Mouse (Mus musculus) intestine, embryonic 15.5 days (tissue): Measurements from ENCODE around the gene H2afx. TPM values are rescaled to one million over a fixed set of nuclear protein-coding genes. Genes with fewer than 3 reads are reported as not detected.
"Not testable (repeated sequence)": the region's sequence is repeated elsewhere in the genome, so short reads cannot be mapped to it uniquely, and the experiment has no call there.

Experiments
- ATAC-seq: fragments of 200-750 bp; cut with Nextera tagmentation; 2 replicates; pipeline ENCODE4 v1.8.0; 2017; ENCODE audit warnings: moderate TSS enrichment, moderate library complexity
- H3K27ac ChIP-seq: fragments of 300-500 bp; sonication (generic); 2 replicates; pipeline ENCODE4 v1.5.1; 2015; ENCODE audit warnings: mild to moderate bottlenecking, inconsistent platforms
- H3K27me3 ChIP-seq: fragments of 300-500 bp; sonication (generic); replicated peaks from 2 replicates; pipeline ENCODE4 v1.6.1; 2015; ENCODE audit warnings: inconsistent platforms
- H3K36me3 ChIP-seq: fragments of 300-500 bp; sonication (generic); 2 replicates; pipeline ENCODE4 v1.6.1; 2015; ENCODE audit warnings: inconsistent platforms
- H3K4me1 ChIP-seq: fragments of 300-500 bp; sonication (generic); replicated peaks from 2 replicates; pipeline ENCODE4 v1.6.1; 2015; ENCODE audit warnings: inconsistent platforms
- H3K4me2 ChIP-seq: fragments of 300-500 bp; sonication (generic); replicated peaks from 2 replicates; pipeline ENCODE4 v1.6.1; 2015; ENCODE audit warnings: mild to moderate bottlenecking, inconsistent platforms
- H3K4me3 ChIP-seq: fragments of 300-500 bp; sonication (generic); replicated peaks from 2 replicates; pipeline ENCODE4 v1.5.1; 2015; ENCODE audit warnings: inconsistent platforms
- H3K9ac ChIP-seq: fragments of 300-500 bp; sonication (generic); 2 replicates; pipeline ENCODE4 v1.6.1; 2015; ENCODE audit warnings: inconsistent platforms
- H3K9me3 ChIP-seq: fragments of 300-500 bp; sonication (generic); 2 replicates; pipeline ENCODE4 v1.6.1; 2016; ENCODE audit warnings: inconsistent platforms
- WGBS: fragments of 180-500 bp; shearing (Covaris S2); methylation state at CpG from one replicate; pipeline ENCODE4 v1.1.7; 2015; 5-methylcytosine and 5-hydroxymethylcytosine counted together
- polyA plus RNA-seq: library from polyadenylated mRNA; unstranded; fragments of >200 nt; fragmentation: Nextera tagmentation; extraction: Ambion mirVana; gene quantifications from 2 replicates; pipeline ENCODE4 v1.2.1, GENCODE M21; 2015

H2afx gene
- polyA plus RNA-seq, 1 experiment from 2014 or later, result 298 TPM

GRCm38 (mm10) chr9:44319887-44320798 is 14.4 kb upstream of the H2afx start, which contains the start of gene C2cd2l:
Gene C2cd2l, minus strand, starts transcription at chr9:44320285.
- peak within 1 kb of the TSS; percentile 55 for H3K27ac ChIP-seq
- H3K4me2 ChIP-seq, result peak within 1 kb of the TSS; percentile 86
- under 1% methylated on average over 67 of the region's 67 CpGs for WGBS
- peaks cover 25% of the 10 kb centered on the region for H3K4me1 ChIP-seq
- H3K4me3 ChIP-seq, result peak within 1 kb of the TSS; percentile 97
- H3K9ac ChIP-seq, result peak within 1 kb of the TSS; percentile 83
- peak; percentile 97 for ATAC-seq
- no peaks in the 10 kb centered on the region for H3K9me3 ChIP-seq
- peaks cover 8% of the 10 kb centered on the region for H3K36me3 ChIP-seq
- no peaks in the 10 kb centered on the region for H3K27me3 ChIP-seq

- Histone ChIP-seq H3K4me1 (peaks cover 25% of the 10 kb centered on the region), H3K9me3 (no peaks in the 10 kb centered on the region), H3K4me2 (peak overlapping the region; percentile 86), H3K9ac (peak overlapping the region; percentile 32), H3K27me3 (no peaks in the 10 kb centered on the region), H3K27ac (peak overlapping the region; percentile 38; the same call in 1 of the 2 replicates), H3K4me3 (peak overlapping the region; percentile 97), H3K36me3 (0 out of 2 replicates have a peak, but pooled peaks cover 5% of the 10 kb centered on the region)
- 22% methylated on average over 6 of the region's 6 CpGs for WGBS
- peak; percentile 11; the same call in 1 of the 2 replicates for ATAC-seq
Measured at GRCm38 (mm10) chr9:44320799-44321133, 13.7 kb upstream of the H2afx start.

- not testable (repeated sequence) for H3K36me3 ChIP-seq, H3K9me3 ChIP-seq, H3K9ac ChIP-seq, H3K4me2 ChIP-seq, H3K27ac ChIP-seq, H3K4me3 ChIP-seq, ATAC-seq, H3K27me3 ChIP-seq
- 75% methylated on average over 4 of the region's 4 CpGs for WGBS
- peaks cover 22% of the 10 kb centered on the region for H3K4me1 ChIP-seq
Measured at GRCm38 (mm10) chr9:44323656-44324055, 10.8 kb upstream of the H2afx start.

- H3K9me3 ChIP-seq, result no peaks in the 10 kb centered on the region
- no peak overlapping the region for H3K4me2 ChIP-seq
- H3K27ac ChIP-seq, result no peak overlapping the region
- H3K27me3 ChIP-seq, result no peaks in the 10 kb centered on the region
- no peak overlapping the region for H3K4me3 ChIP-seq
- peaks cover 17% of the 10 kb centered on the region for H3K4me1 ChIP-seq
- H3K9ac ChIP-seq, result no peak overlapping the region
- no peaks in the 10 kb centered on the region for H3K36me3 ChIP-seq
- no peak for ATAC-seq
- 76% methylated on average over 6 of the region's 6 CpGs for WGBS
Measured at GRCm38 (mm10) chr9:44324147-44324546, 10.3 kb upstream of the H2afx start.

GRCm38 (mm10) chr9:44325032-44325767 is 9.3 kb upstream of the H2afx start:
- Histone ChIP-seq H3K4me3 (peak overlapping the region; percentile 77; the same call in 1 of the 2 replicates), H3K27ac (peak overlapping the region; percentile 95), H3K4me1 (peaks cover 15% of the 10 kb centered on the region), H3K4me2 (peak overlapping the region; percentile 82)
- H3K27me3 ChIP-seq, H3K36me3 ChIP-seq, H3K9ac ChIP-seq, H3K9me3 ChIP-seq, ATAC-seq: not testable (repeated sequence)
- WGBS, result 62% methylated on average over 7 of the region's 8 CpGs

GRCm38 (mm10) chr9:44325768-44326370 is 8.6 kb upstream of the H2afx start, which contains the start of gene Dpagt1:
Gene Dpagt1, plus strand, starts transcription at chr9:44326019.
- H3K4me1 ChIP-seq, result peaks cover 11% of the 10 kb centered on the region
- peaks cover 7% of the 10 kb centered on the region; the same call in 1 of the 2 replicates for H3K36me3 ChIP-seq
- peak within 1 kb of the TSS; percentile 95 for H3K27ac ChIP-seq
- H3K27me3 ChIP-seq, result no peaks in the 10 kb centered on the region
- no peaks in the 10 kb centered on the region for H3K9me3 ChIP-seq
- H3K9ac ChIP-seq, result peak within 1 kb of the TSS; percentile 94
- WGBS, result 1% methylated on average over 12 of the region's 12 CpGs
- peak within 1 kb of the TSS; percentile 77 for H3K4me3 ChIP-seq
- peak; percentile 46 for ATAC-seq
- peak within 1 kb of the TSS; percentile 82 for H3K4me2 ChIP-seq

GRCm38 (mm10) chr9:44326371-44327063 is 8.0 kb upstream of the H2afx start:
- peak overlapping the region; percentile 77 for H3K4me3 ChIP-seq
- H3K36me3 ChIP-seq, result peaks cover 8% of the 10 kb centered on the region; the same call in 1 of the 2 replicates
- peak; percentile 95 for ATAC-seq
- H3K27ac ChIP-seq, result peak overlapping the region; percentile 95
- H3K4me2 ChIP-seq, result peak overlapping the region; percentile 82
- H3K9ac ChIP-seq, result peak overlapping the region; percentile 94
- no peaks in the 10 kb centered on the region for H3K27me3 ChIP-seq
- WGBS, result under 1% methylated on average over 38 of the region's 38 CpGs
- H3K4me1 ChIP-seq, result peaks cover 9% of the 10 kb centered on the region
- H3K9me3 ChIP-seq, result no peaks in the 10 kb centered on the region

- no peaks in the 10 kb centered on the region for H3K9me3 ChIP-seq
- peak overlapping the region; percentile 82 for H3K4me2 ChIP-seq
- under 1% methylated on average over 22 of the region's 22 CpGs for WGBS
- H3K4me3 ChIP-seq, result peak overlapping the region; percentile 77
- H3K4me1 ChIP-seq, result peaks cover 9% of the 10 kb centered on the region
- H3K9ac ChIP-seq, result peak overlapping the region; percentile 94
- H3K27ac ChIP-seq, result peak overlapping the region; percentile 95
- ATAC-seq, result peak; percentile 40
- peaks cover 13% of the 10 kb centered on the region for H3K36me3 ChIP-seq
- no peaks in the 10 kb centered on the region for H3K27me3 ChIP-seq
Measured at GRCm38 (mm10) chr9:44327064-44327711, 7.3 kb upstream of the H2afx start.

- ATAC-seq, result no peak
- Histone ChIP-seq H3K4me3 (peak overlapping the region; percentile 77), H3K4me2 (peak overlapping the region; percentile 82), H3K27ac (0 out of 2 replicates have a peak overlapping the region, but pooled peaks have one; percentile 95), H3K36me3 (peaks cover 19% of the 10 kb centered on the region), H3K27me3 (no peaks in the 10 kb centered on the region), H3K9me3 (no peaks in the 10 kb centered on the region), H3K4me1 (peaks cover 9% of the 10 kb centered on the region), H3K9ac (peak overlapping the region; percentile 94; the same call in 1 of the 2 replicates)
- WGBS, result 83% methylated on average over 5 of the region's 5 CpGs
Measured at GRCm38 (mm10) chr9:44327926-44328325, 6.6 kb upstream of the H2afx start.

GRCm38 (mm10) chr9:44330736-44331135 is 3.8 kb upstream of the H2afx start:
- Histone ChIP-seq H3K9me3 (no peaks in the 10 kb centered on the region), H3K36me3 (peaks cover 29% of the 10 kb centered on the region), H3K27ac (no peak overlapping the region), H3K4me1 (peaks cover 9% of the 10 kb centered on the region), H3K4me2 (no peak overlapping the region), H3K27me3 (no peaks in the 10 kb centered on the region), H3K4me3 (no peak overlapping the region), H3K9ac (no peak overlapping the region)
- WGBS, result 87% methylated on average over 6 of the region's 6 CpGs
- no peak for ATAC-seq
